Mouse (Mus musculus) kidney, embryonic 14.5 days (tissue): ENCODE data around the gene Akt1. TPM values are rescaled to one million over a fixed set of nuclear protein-coding genes. Genes with fewer than 3 reads are reported as not detected.
A peak's percentile ranks its signal among the peaks of the same experiment; 100 is the strongest.

Experiments
- ATAC-seq: fragments of 200-750 bp; cut with Nextera tagmentation; 2 replicates; pipeline ENCODE4 v1.8.0; 2017; ENCODE audit warnings: moderate number of reproducible peaks, mild to moderate bottlenecking, moderate TSS enrichment, moderate library complexity; ENCODE audit not compliant: low FRiP score, low TSS enrichment
- H3K27ac ChIP-seq: fragments of 300-500 bp; sonication (generic); 2 replicates; pipeline ENCODE4 v1.5.1; 2014; ENCODE audit warnings: low read depth, mild to moderate bottlenecking, low read length, moderate library complexity, mixed read lengths
- H3K27me3 ChIP-seq: fragments of 300-500 bp; sonication (generic); 2 replicates; pipeline ENCODE4 v1.6.1; 2014; ENCODE audit warnings: mild to moderate bottlenecking, low read length; ENCODE audit not compliant: control insufficient read depth, insufficient read depth
- H3K36me3 ChIP-seq: fragments of 300-500 bp; sonication (generic); 2 replicates; pipeline ENCODE4 v1.6.1; 2014; ENCODE audit warnings: low read length, mixed read lengths; ENCODE audit not compliant: control insufficient read depth, insufficient read depth
- H3K4me1 ChIP-seq: fragments of 300-500 bp; sonication (generic); 2 replicates; pipeline ENCODE4 v1.6.1; 2014; ENCODE audit warnings: low read length, mixed read lengths; ENCODE audit not compliant: control insufficient read depth, insufficient read depth
- H3K4me2 ChIP-seq: fragments of 300-500 bp; sonication (generic); replicated peaks from 2 replicates; pipeline ENCODE4 v1.6.1; 2014; ENCODE audit warnings: low read depth, mild to moderate bottlenecking, low read length
- H3K4me3 ChIP-seq: fragments of 300-500 bp; sonication (generic); 2 replicates; pipeline ENCODE4 v1.5.1; 2014; ENCODE audit warnings: mild to moderate bottlenecking, low read length
- H3K9ac ChIP-seq: fragments of 300-500 bp; sonication (generic); 2 replicates; pipeline ENCODE4 v1.6.1; 2014; ENCODE audit warnings: low read depth, mild to moderate bottlenecking, low read length, moderate library complexity
- H3K9me3 ChIP-seq: fragments of 300-500 bp; sonication (generic); 2 replicates; pipeline ENCODE4 v1.6.1; 2016; ENCODE audit warnings: low read length; ENCODE audit not compliant: control insufficient read depth
- WGBS: fragments of 180-500 bp; shearing (Covaris S2); extraction: QIAGEN DNeasy Blood & Tissue Kit; methylation state at CpG from one replicate; pipeline ENCODE4 v1.1.7; 2014; 5-methylcytosine and 5-hydroxymethylcytosine counted together
- polyA plus RNA-seq: library from polyadenylated mRNA; unstranded; fragments of >200 nt; fragmentation: Nextera tagmentation; extraction: Ambion mirVana; gene quantifications from 2 replicates; pipeline ENCODE4 v1.2.1, GENCODE M21; 2014

Gene Akt1
- polyA plus RNA-seq, 1 experiment from 2014 or later = 50.8 TPM

GRCm38 (mm10) chr12:112619686-112620353, 54.9 kb downstream of the Akt1 start, which contains the start of gene Adssl1:
Gene Adssl1, plus strand, starts transcription at chr12:112620045.
- H3K9me3 ChIP-seq = no peaks in the 10 kb centered on the region
- no peak within 1 kb of the TSS for H3K27ac ChIP-seq
- H3K4me3 ChIP-seq = peak within 1 kb of the TSS; percentile 47
- H3K9ac ChIP-seq = peak within 1 kb of the TSS; percentile 59; the same call in 1 of the 2 replicates
- WGBS = under 1% methylated on average over 48 of the region's 56 CpGs
- no peaks in the 10 kb centered on the region for H3K36me3 ChIP-seq
- peak within 1 kb of the TSS; percentile 93 for H3K4me2 ChIP-seq
- ATAC-seq = peak; percentile 66
- H3K4me1 ChIP-seq = peaks cover 27% of the 10 kb centered on the region
- H3K27me3 ChIP-seq = peaks cover 4% of the 10 kb centered on the region; the same call in 1 of the 2 replicates

DNA sequence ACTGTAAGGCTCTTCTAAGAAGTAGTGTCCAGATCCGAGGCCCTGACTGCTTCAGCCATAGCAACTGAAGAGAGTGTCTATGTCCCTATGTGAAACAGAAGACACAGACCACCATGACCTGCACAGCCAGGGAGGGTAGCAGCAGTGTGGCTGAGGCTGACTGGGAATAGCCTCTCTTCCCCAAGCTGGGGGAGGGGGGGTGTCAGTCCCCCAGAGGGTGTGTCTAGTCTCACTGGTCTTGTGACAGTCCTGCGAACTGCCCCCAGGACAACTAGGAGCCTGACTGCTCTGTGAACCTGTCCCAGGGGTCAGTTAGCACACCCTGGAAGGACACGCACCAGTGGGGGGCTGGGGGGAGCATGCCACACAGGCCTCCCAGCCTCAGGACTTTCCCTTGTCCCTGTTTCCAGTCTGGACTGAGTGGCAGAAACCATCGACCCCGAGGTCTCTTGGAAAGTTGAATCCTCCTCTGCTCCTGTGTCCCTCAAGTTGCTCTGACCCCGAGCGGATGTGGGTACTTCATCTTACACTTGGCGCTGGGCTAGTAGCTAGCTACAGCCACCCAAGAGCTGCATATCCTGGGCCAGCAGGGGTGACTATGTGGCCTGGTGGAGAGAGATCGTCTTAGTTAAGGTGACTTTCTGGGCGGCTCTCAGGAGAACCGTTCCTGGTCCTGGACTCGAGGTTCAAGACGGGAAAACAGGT, 55.6 kb downstream of the Akt1 start:
- no peak overlapping the region for H3K27ac ChIP-seq
- H3K4me3 ChIP-seq = peak overlapping the region; percentile 47
- no peaks in the 10 kb centered on the region for H3K36me3 ChIP-seq
- H3K4me2 ChIP-seq = peak overlapping the region; percentile 93
- peak overlapping the region; percentile 59; the same call in 1 of the 2 replicates for H3K9ac ChIP-seq
- WGBS = 18% methylated on average over 13 of the region's 13 CpGs
- H3K9me3 ChIP-seq = no peaks in the 10 kb centered on the region
- H3K27me3 ChIP-seq = peaks cover 4% of the 10 kb centered on the region; the same call in 1 of the 2 replicates
- peak; percentile 30; the same call in 1 of the 2 replicates for ATAC-seq
- H3K4me1 ChIP-seq = peaks cover 27% of the 10 kb centered on the region

DNA sequence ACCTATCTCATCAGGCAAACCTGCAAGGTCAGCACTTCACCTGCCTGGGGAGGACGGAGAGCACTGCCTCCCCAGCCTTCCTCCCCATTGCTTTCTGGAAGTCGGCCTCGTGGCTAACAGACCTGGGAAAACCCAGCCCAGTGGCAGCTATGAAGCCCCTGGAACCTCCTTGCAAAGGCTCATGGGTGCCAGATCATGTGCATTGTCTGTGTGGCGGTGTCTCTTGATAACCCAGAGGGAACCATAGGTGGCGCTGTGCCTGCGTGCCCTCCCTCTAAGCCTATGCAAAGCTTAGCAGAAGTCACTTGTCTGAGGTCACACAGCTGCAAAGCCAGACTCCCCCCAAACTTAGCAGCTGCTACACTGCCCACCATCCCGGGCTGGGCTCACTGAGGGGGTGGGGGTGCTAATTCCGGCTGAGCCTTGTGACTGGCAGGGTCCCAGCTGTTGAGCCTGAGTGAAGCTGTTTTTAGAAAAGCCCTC, 56.7 kb downstream of the Akt1 start:
- Histone ChIP-seq H3K4me1 (peaks cover 24% of the 10 kb centered on the region), H3K4me2 (no peak overlapping the region), H3K4me3 (no peak overlapping the region), H3K36me3 (no peaks in the 10 kb centered on the region), H3K27me3 (peaks cover 4% of the 10 kb centered on the region; the same call in 1 of the 2 replicates), H3K9ac (no peak overlapping the region), H3K27ac (no peak overlapping the region), H3K9me3 (no peaks in the 10 kb centered on the region)
- peak; percentile 54 for ATAC-seq
- 20% methylated on average over 8 of the region's 8 CpGs for WGBS

DNA sequence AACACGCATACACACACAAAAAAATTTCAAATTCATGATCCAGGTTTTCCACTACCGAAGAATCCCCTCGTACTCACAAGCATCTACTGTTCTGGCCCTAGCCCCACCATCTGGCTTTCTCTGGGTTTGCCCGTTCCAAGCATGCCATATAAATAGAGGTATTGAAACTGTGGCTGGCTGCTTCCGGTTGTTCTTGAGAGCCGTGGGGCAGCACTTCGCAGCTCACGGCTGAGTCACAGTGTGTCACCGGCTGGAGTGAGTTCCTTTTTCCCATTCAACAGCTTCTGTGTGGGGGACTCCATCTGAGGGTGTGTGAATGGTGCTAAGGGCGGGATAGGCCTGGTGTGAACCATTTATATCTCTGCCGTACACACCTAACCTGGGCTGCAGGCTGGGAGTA, 57.5 kb downstream of the Akt1 start:
- 90% methylated on average over 11 of the region's 11 CpGs for WGBS
- H3K9ac ChIP-seq = no peak overlapping the region
- no peak for ATAC-seq

DNA sequence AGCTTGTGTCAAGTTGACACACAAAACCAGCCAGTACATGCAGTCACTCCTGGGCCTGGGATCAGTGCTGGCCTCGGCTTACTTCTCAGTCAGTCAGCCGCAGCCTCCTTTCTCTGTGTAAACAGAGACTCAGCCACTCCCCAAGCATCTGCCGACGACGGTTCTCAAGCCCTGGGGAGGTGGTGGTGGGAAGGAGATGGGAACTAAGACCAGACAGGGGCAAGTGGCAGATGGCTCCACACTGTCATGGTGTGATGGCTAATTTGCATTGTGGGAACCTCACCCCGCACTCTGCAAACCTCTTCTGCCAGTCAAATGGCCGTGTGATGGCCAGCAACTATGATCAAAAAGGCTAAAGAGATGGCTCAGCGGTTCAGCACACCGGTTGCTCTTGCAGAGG, 58.0 kb downstream of the Akt1 start:
- Histone ChIP-seq H3K9ac (no peak overlapping the region), H3K36me3 (no peaks in the 10 kb centered on the region; the same call in 1 of the 2 replicates), H3K4me1 (peaks cover 24% of the 10 kb centered on the region), H3K27ac (no peak overlapping the region), H3K9me3 (no peaks in the 10 kb centered on the region), H3K4me3 (no peak overlapping the region), H3K4me2 (no peak overlapping the region), H3K27me3 (peaks cover 4% of the 10 kb centered on the region; the same call in 1 of the 2 replicates)
- ATAC-seq = no peak
- 55% methylated on average over 9 of the region's 9 CpGs for WGBS

More for the DNA sequence above, 57.5 kb downstream of the Akt1 start:
- Histone ChIP-seq H3K4me2 (no peak overlapping the region), H3K27me3 (peaks cover 4% of the 10 kb centered on the region; the same call in 1 of the 2 replicates), H3K36me3 (no peaks in the 10 kb centered on the region; the same call in 1 of the 2 replicates), H3K4me3 (no peak overlapping the region), H3K9me3 (no peaks in the 10 kb centered on the region), H3K27ac (no peak overlapping the region), H3K4me1 (peaks cover 24% of the 10 kb centered on the region)

- no peak overlapping the region for H3K9ac ChIP-seq
- ATAC-seq = no peak
- no peaks in the 10 kb centered on the region for H3K4me1 ChIP-seq
- WGBS = 84% methylated on average over 10 of the region's 10 CpGs
- no peak overlapping the region for H3K27ac ChIP-seq
- H3K27me3 ChIP-seq = no peaks in the 10 kb centered on the region
- no peak overlapping the region for H3K4me2 ChIP-seq
- no peaks in the 10 kb centered on the region for H3K9me3 ChIP-seq
- H3K36me3 ChIP-seq = peaks cover 13% of the 10 kb centered on the region; the same call in 1 of the 2 replicates
- no peak overlapping the region for H3K4me3 ChIP-seq
Observed at GRCm38 (mm10) chr12:112609031-112609430, 65.7 kb downstream of the Akt1 start.

DNA sequence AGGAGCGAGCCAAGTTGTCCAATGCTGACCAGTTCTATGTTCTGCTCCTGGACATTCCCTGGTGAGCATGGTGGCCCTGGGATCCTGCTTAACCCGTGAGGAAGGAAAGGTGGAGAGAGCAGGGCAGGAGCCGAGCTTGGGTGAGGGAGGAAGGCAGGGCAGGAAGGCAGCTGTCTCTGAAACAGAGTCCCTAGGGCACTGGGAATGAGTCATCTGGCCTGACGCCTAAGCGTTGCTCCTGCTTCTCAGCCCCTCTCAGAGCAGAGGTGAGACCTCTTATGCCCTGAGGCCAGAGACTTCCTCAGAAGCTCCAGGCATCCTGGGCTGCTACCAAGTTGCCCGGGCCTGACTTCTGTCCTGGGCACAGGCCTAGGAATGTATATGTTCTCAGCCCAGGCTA, 67.7 kb downstream of the Akt1 start:
- no peak overlapping the region for H3K9ac ChIP-seq
- no peak overlapping the region for H3K4me3 ChIP-seq
- H3K4me1 ChIP-seq = no peaks in the 10 kb centered on the region
- H3K27ac ChIP-seq = no peak overlapping the region
- no peaks in the 10 kb centered on the region for H3K9me3 ChIP-seq
- peaks cover 13% of the 10 kb centered on the region; the same call in 1 of the 2 replicates for H3K36me3 ChIP-seq
- no peaks in the 10 kb centered on the region for H3K27me3 ChIP-seq
- no peak overlapping the region for H3K4me2 ChIP-seq
- 73% methylated on average over 6 of the region's 6 CpGs for WGBS
- no peak for ATAC-seq

DNA sequence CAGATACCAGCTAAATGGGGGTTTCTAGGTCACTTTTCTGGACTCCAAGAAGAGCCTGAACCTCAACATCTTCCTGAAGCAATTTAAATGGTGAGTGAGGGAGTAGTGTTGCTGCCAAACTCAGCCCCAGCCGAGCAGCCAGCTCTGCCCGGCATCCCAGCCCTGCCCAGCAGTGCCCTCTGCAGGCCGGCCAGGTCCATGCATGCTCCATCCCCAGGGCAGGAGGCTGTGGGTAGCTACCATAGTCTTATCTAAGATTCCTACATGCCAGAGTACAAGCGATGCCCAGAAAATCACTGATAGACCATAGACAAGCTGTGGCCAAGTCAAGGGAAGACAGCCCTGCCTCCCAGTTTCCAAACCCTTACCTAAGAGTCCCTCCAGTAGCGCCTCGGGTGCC, 68.9 kb downstream of the Akt1 start:
- Histone ChIP-seq H3K4me2 (no peak overlapping the region), H3K27me3 (no peaks in the 10 kb centered on the region), H3K9me3 (no peaks in the 10 kb centered on the region), H3K4me3 (no peak overlapping the region), H3K36me3 (peaks cover 9% of the 10 kb centered on the region; the same call in 1 of the 2 replicates), H3K9ac (peak overlapping the region; percentile 2; the same call in 1 of the 2 replicates), H3K27ac (no peak overlapping the region), H3K4me1 (no peaks in the 10 kb centered on the region)
- peak; percentile 64 for ATAC-seq
- 50% methylated on average over 6 of the region's 6 CpGs for WGBS
